Mouse (Mus musculus) intestine, embryonic 16.5 days (tissue): Measurements from ENCODE around the gene Trib2. TPM values are rescaled to one million over a fixed set of nuclear protein-coding genes. Genes with fewer than 3 reads are reported as not detected.

Source experiments
- ATAC-seq: fragments of 200-750 bp; cut with Nextera tagmentation; 2 replicates; pipeline ENCODE4 v1.8.0; 2017; ENCODE audit warnings: moderate TSS enrichment, moderate library complexity
- H3K27ac ChIP-seq: fragments of 300-500 bp; sonication (generic); 2 replicates; pipeline ENCODE4 v1.5.1; 2014; ENCODE audit warnings: mild to moderate bottlenecking, low read length
- H3K27me3 ChIP-seq: fragments of 300-500 bp; sonication (generic); replicated peaks from 2 replicates; pipeline ENCODE4 v1.6.1; 2014; ENCODE audit warnings: low read length, control low read depth, mixed read lengths; ENCODE audit not compliant: control insufficient read depth, insufficient read depth
- H3K36me3 ChIP-seq: fragments of 300-500 bp; sonication (generic); 2 replicates; pipeline ENCODE4 v1.6.1; 2014; ENCODE audit warnings: low read length, control low read depth; ENCODE audit not compliant: control insufficient read depth, insufficient read depth
- H3K4me1 ChIP-seq: fragments of 300-500 bp; sonication (generic); 2 replicates; pipeline ENCODE4 v1.6.1; 2014; ENCODE audit warnings: low read length, control low read depth, mixed read lengths; ENCODE audit not compliant: control insufficient read depth, insufficient read depth
- H3K4me2 ChIP-seq: fragments of 300-500 bp; sonication (generic); 2 replicates; pipeline ENCODE4 v1.6.1; 2014; ENCODE audit warnings: low read depth, low read length, control low read depth
- H3K4me3 ChIP-seq: fragments of 300-500 bp; sonication (generic); 2 replicates; pipeline ENCODE4 v1.5.1; 2014; ENCODE audit warnings: mild to moderate bottlenecking, low read length
- H3K9ac ChIP-seq: fragments of 300-500 bp; sonication (generic); 2 replicates; pipeline ENCODE4 v1.6.1; 2014; ENCODE audit warnings: low read depth, low read length
- H3K9me3 ChIP-seq: fragments of 300-500 bp; sonication (generic); 2 replicates; pipeline ENCODE4 v1.6.1; 2016; ENCODE audit warnings: low read length, control low read depth; ENCODE audit not compliant: control insufficient read depth
- WGBS: fragments of 180-500 bp; shearing (Covaris S2); extraction: QIAGEN DNeasy Blood & Tissue Kit; methylation state at CpG from one replicate; pipeline ENCODE4 v1.1.7; 2014; 5-methylcytosine and 5-hydroxymethylcytosine counted together
- polyA plus RNA-seq: library from polyadenylated mRNA; unstranded; fragments of >200 nt; fragmentation: Nextera tagmentation; extraction: Ambion mirVana; gene quantifications from 2 replicates; pipeline ENCODE4 v1.2.1, GENCODE M21; 2015

Gene Trib2
- polyA plus RNA-seq, 1 experiment from 2014 or later = 17.7 TPM

- ATAC-seq = no peak
- Histone ChIP-seq H3K4me3 (no peak overlapping the region), H3K4me2 (no peak overlapping the region), H3K9ac (no peak overlapping the region), H3K27ac (no peak overlapping the region), H3K9me3 (no peaks in the 10 kb centered on the region), H3K4me1 (no peaks in the 10 kb centered on the region), H3K36me3 (no peaks in the 10 kb centered on the region), H3K27me3 (no peaks in the 10 kb centered on the region)
- WGBS = 86% methylated on average over 12 of the region's 12 CpGs
Measured at GRCm38 (mm10) chr12:15840864-15841557, 24.3 kb upstream of the Trib2 start.

GRCm38 (mm10) chr12:15838201-15838600 is 21.5 kb upstream of the Trib2 start:
- H3K27me3 ChIP-seq = no peaks in the 10 kb centered on the region
- H3K4me1 ChIP-seq = no peaks in the 10 kb centered on the region
- H3K36me3 ChIP-seq = no peaks in the 10 kb centered on the region
- no peak overlapping the region for H3K4me3 ChIP-seq
- no peak overlapping the region for H3K4me2 ChIP-seq
- WGBS = 80% methylated on average over 2 of the region's 2 CpGs
- H3K9me3 ChIP-seq = no peaks in the 10 kb centered on the region
- H3K9ac ChIP-seq = no peak overlapping the region
- no peak for ATAC-seq
- H3K27ac ChIP-seq = no peak overlapping the region

GRCm38 (mm10) chr12:15837566-15837965 is 20.8 kb upstream of the Trib2 start:
- H3K4me3 ChIP-seq = no peak overlapping the region
- no peaks in the 10 kb centered on the region for H3K9me3 ChIP-seq
- ATAC-seq = no peak
- H3K4me2 ChIP-seq = no peak overlapping the region
- H3K9ac ChIP-seq = no peak overlapping the region
- no peaks in the 10 kb centered on the region for H3K27me3 ChIP-seq
- no peaks in the 10 kb centered on the region for H3K4me1 ChIP-seq
- WGBS = 89% methylated on average over 4 of the region's 4 CpGs
- no peaks in the 10 kb centered on the region for H3K36me3 ChIP-seq
- no peak overlapping the region for H3K27ac ChIP-seq

- H3K36me3 ChIP-seq = no peaks in the 10 kb centered on the region
Measured at GRCm38 (mm10) chr12:15832674-15833052, 15.9 kb upstream of the Trib2 start.

GRCm38 (mm10) chr12:15831941-15832673 is 15.4 kb upstream of the Trib2 start:
- no peaks in the 10 kb centered on the region for H3K36me3 ChIP-seq
- H3K27me3 ChIP-seq = no peaks in the 10 kb centered on the region
- no peak overlapping the region for H3K4me2 ChIP-seq
- no peak overlapping the region for H3K27ac ChIP-seq
- no peak for ATAC-seq
- 82% methylated on average over 3 of the region's 3 CpGs for WGBS
- H3K9me3 ChIP-seq = no peaks in the 10 kb centered on the region
- no peak overlapping the region for H3K4me3 ChIP-seq
- no peaks in the 10 kb centered on the region for H3K4me1 ChIP-seq
- no peak overlapping the region for H3K9ac ChIP-seq

More at GRCm38 (mm10) chr12:15832674-15833052, 15.9 kb upstream of the Trib2 start:
- Histone ChIP-seq H3K4me2 (no peak overlapping the region), H3K27me3 (no peaks in the 10 kb centered on the region), H3K27ac (no peak overlapping the region), H3K4me1 (no peaks in the 10 kb centered on the region), H3K9me3 (no peaks in the 10 kb centered on the region), H3K9ac (no peak overlapping the region), H3K4me3 (no peak overlapping the region)
- WGBS = 94% methylated on average over 7 of the region's 7 CpGs
- no peak for ATAC-seq

GRCm38 (mm10) chr12:15830750-15831149 is 14.0 kb upstream of the Trib2 start:
- H3K9ac ChIP-seq = no peak overlapping the region
- H3K9me3 ChIP-seq = no peaks in the 10 kb centered on the region
- no peak overlapping the region for H3K4me3 ChIP-seq
- WGBS = 92% methylated on average over 3 of the region's 3 CpGs
- H3K27ac ChIP-seq = no peak overlapping the region
- no peaks in the 10 kb centered on the region for H3K27me3 ChIP-seq
- ATAC-seq = no peak
- H3K36me3 ChIP-seq = no peaks in the 10 kb centered on the region
- H3K4me1 ChIP-seq = no peaks in the 10 kb centered on the region
- no peak overlapping the region for H3K4me2 ChIP-seq

GRCm38 (mm10) chr12:15828815-15829398 is 12.2 kb upstream of the Trib2 start:
- Histone ChIP-seq H3K36me3 (no peaks in the 10 kb centered on the region), H3K9ac (no peak overlapping the region), H3K4me3 (no peak overlapping the region), H3K27ac (no peak overlapping the region), H3K4me1 (no peaks in the 10 kb centered on the region), H3K4me2 (no peak overlapping the region), H3K9me3 (no peaks in the 10 kb centered on the region), H3K27me3 (no peaks in the 10 kb centered on the region)
- ATAC-seq = no peak
- WGBS = 63% methylated on average over 2 of the region's 2 CpGs

GRCm38 (mm10) chr12:15821019-15821418 is 4.3 kb upstream of the Trib2 start:
- ATAC-seq = no peak
- Histone ChIP-seq H3K36me3 (no peaks in the 10 kb centered on the region), H3K27ac (no peak overlapping the region), H3K4me1 (no peaks in the 10 kb centered on the region), H3K27me3 (no peaks in the 10 kb centered on the region), H3K9ac (no peak overlapping the region), H3K9me3 (no peaks in the 10 kb centered on the region), H3K4me2 (no peak overlapping the region), H3K4me3 (no peak overlapping the region)

GRCm38 (mm10) chr12:15817365-15817764 is 643 bp upstream of the Trib2 start:
- Histone ChIP-seq H3K4me2 (peak overlapping the region; percentile 82), H3K9me3 (no peaks in the 10 kb centered on the region), H3K27ac (peak overlapping the region; percentile 60), H3K27me3 (peaks cover 4% of the 10 kb centered on the region; the same call in 1 of the 2 replicates), H3K4me3 (peak overlapping the region; percentile 74), H3K4me1 (0 out of 2 replicates have a peak, but pooled peaks cover 2% of the 10 kb centered on the region), H3K36me3 (no peaks in the 10 kb centered on the region), H3K9ac (peak overlapping the region; percentile 68)
- ATAC-seq = peak; percentile 6; the same call in 1 of the 2 replicates
- WGBS = 15% methylated on average over 4 of the region's 4 CpGs
